Mouse (Mus musculus) spleen, adult 2 months (tissue): Measurements from ENCODE around the gene Prnd.

ENCODE experiments used
- CTCF ChIP-seq: fragments of 200-500 bp; IDR thresholded peaks from 2 replicates; pipeline ENCODE4 v1.5.1; 2011; ENCODE audit warnings: mild to moderate bottlenecking, inconsistent platforms; ENCODE audit not compliant: insufficient read depth, insufficient read length, insufficient replicate concordance; ENCODE audit errors: extremely low read depth
- POLR2A ChIP-seq: fragments of 200-500 bp; IDR thresholded peaks from 2 replicates; pipeline ENCODE4 v1.6.1; 2011; ENCODE audit warnings: low read depth, low read length, inconsistent platforms

DNA sequence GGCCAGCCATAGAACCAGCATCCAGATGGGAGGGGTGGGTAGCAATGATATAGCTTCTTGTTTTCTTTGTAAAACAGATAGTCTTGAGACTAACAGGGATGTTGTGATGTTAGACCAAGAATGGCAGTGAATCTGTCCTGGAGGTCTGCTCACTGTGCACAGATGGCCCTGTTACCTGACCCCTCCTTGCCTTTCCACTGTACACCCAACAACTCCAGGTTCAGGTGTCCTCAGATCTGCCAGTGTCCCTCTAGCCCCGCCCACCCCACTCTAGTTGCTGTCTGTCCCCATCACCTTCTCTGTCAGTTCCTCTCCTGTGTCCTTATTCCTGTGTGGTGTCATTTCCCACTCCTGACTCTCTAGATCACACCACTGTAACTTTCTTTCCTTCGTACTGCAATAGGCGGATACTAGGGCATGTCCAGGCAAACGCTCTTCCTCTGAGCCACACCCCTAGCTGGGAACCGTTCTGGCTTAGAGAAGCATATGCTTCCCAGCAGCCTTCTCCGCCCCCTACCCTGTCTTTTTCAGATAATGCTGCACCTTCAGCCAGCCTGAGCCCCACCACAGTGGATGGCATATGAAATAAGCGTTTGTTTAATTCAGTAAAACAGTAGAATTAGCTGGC, 18.3 kb upstream of the Prnd start:
- TF ChIP-seq CTCF, result no peak
- no peak for TF ChIP-seq POLR2A
